Mouse (Mus musculus): ENCODE measurements around the gene Slc25a5. TPM values are rescaled to one million over a fixed set of nuclear protein-coding genes. Genes with fewer than 3 reads are reported as not detected.

Gene Slc25a5
- polyA plus RNA-seq, 1 experiment from 2014 or later, result 565 TPM

Other genes with a start within 250 kb of the Slc25a5 start
- 503 and 515 TPM in 2 replicates for gene Pgrmc1, start 197.4 kb upstream of the Slc25a5 start, polyA plus RNA-seq (2015; fragmentation: Nextera tagmentation; extraction: Ambion mirVana)
- gene Akap17b, start 150.3 kb upstream of the Slc25a5 start, polyA plus RNA-seq (2015; fragmentation: Nextera tagmentation; extraction: Ambion mirVana), result 4.7 and 5.2 TPM in 2 replicates
- gene Slc25a43, start 52.0 kb upstream of the Slc25a5 start, polyA plus RNA-seq (2015; fragmentation: Nextera tagmentation; extraction: Ambion mirVana), result 0.70 and 0.85 TPM in 2 replicates
- 129 and 135 TPM in 2 replicates for gene Ube2a, start 78.2 kb downstream of the Slc25a5 start, polyA plus RNA-seq (2015; fragmentation: Nextera tagmentation; extraction: Ambion mirVana)
- 23.9 and 29.0 TPM in 2 replicates for gene C330007P06Rik, start 78.5 kb downstream of the Slc25a5 start, polyA plus RNA-seq (2015; fragmentation: Nextera tagmentation; extraction: Ambion mirVana)
- 13.6 and 15.5 TPM in 2 replicates for gene Nkrf, start 107.2 kb downstream of the Slc25a5 start, polyA plus RNA-seq (2015; fragmentation: Nextera tagmentation; extraction: Ambion mirVana)
- gene Sept6, start 196.1 kb downstream of the Slc25a5 start, polyA plus RNA-seq (2015; fragmentation: Nextera tagmentation; extraction: Ambion mirVana), result 77.9 and 85.3 TPM in 2 replicates

All from neural tube, embryonic 13.5 days (tissue).